Mouse (Mus musculus) cerebellum, adult (tissue): Measurements from ENCODE around the gene Endod1.
"Not testable (repeated sequence)": the region's sequence is repeated elsewhere in the genome, so short reads cannot be mapped to it uniquely, and the experiment has no call there.

Experiments
- ATAC-seq: cut with Nextera tagmentation; 2 replicates; pipeline ENCODE4 v1.9.2; 2017; ENCODE audit warnings: mild to moderate bottlenecking, moderate library complexity, mixed read lengths; ENCODE audit not compliant: insufficient number of reproducible peaks, low FRiP score, low TSS enrichment

Endod1 gene

GRCm38 (mm10) chr9:14382256-14382791, 1.0 kb upstream of the Endod1 start:
- no peak for ATAC-seq

GRCm38 (mm10) chr9:14380386-14381285, 671 bp downstream of the Endod1 start:
- peak; percentile 84 for ATAC-seq

- ATAC-seq: no peak
Measured at GRCm38 (mm10) chr9:14379769-14380385, 1.4 kb downstream of the Endod1 start.

GRCm38 (mm10) chr9:14378151-14378550, 3.2 kb downstream of the Endod1 start:
- ATAC-seq: no peak

GRCm38 (mm10) chr9:14376149-14376548, 5.2 kb downstream of the Endod1 start:
- no peak for ATAC-seq

- ATAC-seq: no peak
Measured at GRCm38 (mm10) chr9:14372440-14372839, 8.9 kb downstream of the Endod1 start.

- no peak for ATAC-seq
Measured at GRCm38 (mm10) chr9:14369271-14369670, 12.0 kb downstream of the Endod1 start.

GRCm38 (mm10) chr9:14367850-14368249, 13.5 kb downstream of the Endod1 start:
- ATAC-seq: no peak

GRCm38 (mm10) chr9:14365481-14366125, 15.7 kb downstream of the Endod1 start:
- ATAC-seq: no peak

GRCm38 (mm10) chr9:14364719-14365118, 16.6 kb downstream of the Endod1 start:
- ATAC-seq: no peak

- 0 out of 2 replicates have a peak, but pooled peaks have one; percentile 49 for ATAC-seq
Measured at GRCm38 (mm10) chr9:14363540-14363939, 17.8 kb downstream of the Endod1 start.

- ATAC-seq: no peak
Measured at GRCm38 (mm10) chr9:14362068-14362768, 19.1 kb downstream of the Endod1 start.

GRCm38 (mm10) chr9:14357033-14357432, 24.3 kb downstream of the Endod1 start:
- ATAC-seq: no peak

- no peak for ATAC-seq
Measured at GRCm38 (mm10) chr9:14354852-14355251, 26.5 kb downstream of the Endod1 start.

GRCm38 (mm10) chr9:14352337-14352736, 29.0 kb downstream of the Endod1 start:
- ATAC-seq: no peak

GRCm38 (mm10) chr9:14350787-14351186, 30.5 kb downstream of the Endod1 start:
- no peak for ATAC-seq

- ATAC-seq: no peak
Measured at GRCm38 (mm10) chr9:14349380-14349779, 31.9 kb downstream of the Endod1 start.

GRCm38 (mm10) chr9:14348416-14348815, 32.9 kb downstream of the Endod1 start:
- ATAC-seq: no peak

GRCm38 (mm10) chr9:14345866-14346265, 35.4 kb downstream of the Endod1 start:
- ATAC-seq: not testable (repeated sequence)

GRCm38 (mm10) chr9:14342041-14342668, 39.2 kb downstream of the Endod1 start:
- peak; percentile 64 for ATAC-seq
